Mouse (Mus musculus) embryo, embryonic 10 days (tissue): Measurements from ENCODE around the gene Gm13539.
A peak's percentile ranks its signal among the peaks of the same experiment; 100 is the strongest.

Experiments used
- DNase-seq: peaks from one replicate; pipeline ENCODE4 v3.0.0-alpha.2; 2015; ENCODE audit warnings: low spot score

Gene Gm13539

DNA sequence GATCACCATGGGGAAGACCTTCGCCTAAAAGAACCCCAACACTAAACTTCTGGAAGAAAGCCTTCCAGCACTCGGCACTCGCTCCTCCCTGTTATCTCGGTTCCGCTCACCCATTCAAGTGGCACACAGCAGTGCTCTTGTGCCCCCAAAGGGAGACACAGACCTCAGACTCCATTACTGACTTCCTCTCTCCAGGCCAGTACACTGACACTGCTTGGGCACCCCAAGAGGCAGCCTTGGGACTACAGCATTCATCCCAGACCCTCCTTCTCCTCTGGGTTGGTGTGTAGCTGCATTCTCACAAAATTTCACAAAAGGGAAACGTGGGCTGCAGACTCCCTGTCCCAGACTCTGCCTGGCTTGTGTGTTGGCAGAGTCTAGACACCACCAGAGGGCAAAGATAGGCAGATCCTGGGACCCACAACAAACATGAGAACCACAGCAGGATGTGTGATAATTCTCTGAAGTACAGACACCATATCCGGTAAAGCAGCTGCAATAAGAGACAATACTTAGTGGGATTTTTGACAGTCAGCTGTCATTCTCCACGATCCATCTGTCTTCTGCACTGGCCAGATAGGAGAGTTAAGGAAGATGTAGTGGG, 46.4 kb downstream of the Gm13539 start:
- no peak for DNase-seq

DNA sequence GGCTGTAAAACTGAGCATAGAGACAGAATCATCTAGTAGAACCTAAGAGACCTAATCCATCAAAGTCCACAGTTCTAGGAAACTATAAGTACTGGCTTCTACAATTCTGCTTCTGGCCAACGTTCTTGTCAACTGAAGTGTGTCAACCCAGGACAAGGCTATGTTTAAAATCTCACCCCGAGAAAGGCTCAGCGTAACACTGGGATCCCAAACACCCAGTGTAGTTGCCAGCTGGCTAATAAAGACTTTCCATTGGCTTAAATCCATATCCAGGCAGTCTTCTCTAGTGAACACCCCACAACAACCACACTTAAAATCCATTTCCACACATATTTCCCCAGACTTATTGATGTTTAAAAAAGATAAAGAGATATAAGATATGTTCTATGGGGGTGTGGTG, 48.7 kb downstream of the Gm13539 start:
- no peak for DNase-seq

DNA sequence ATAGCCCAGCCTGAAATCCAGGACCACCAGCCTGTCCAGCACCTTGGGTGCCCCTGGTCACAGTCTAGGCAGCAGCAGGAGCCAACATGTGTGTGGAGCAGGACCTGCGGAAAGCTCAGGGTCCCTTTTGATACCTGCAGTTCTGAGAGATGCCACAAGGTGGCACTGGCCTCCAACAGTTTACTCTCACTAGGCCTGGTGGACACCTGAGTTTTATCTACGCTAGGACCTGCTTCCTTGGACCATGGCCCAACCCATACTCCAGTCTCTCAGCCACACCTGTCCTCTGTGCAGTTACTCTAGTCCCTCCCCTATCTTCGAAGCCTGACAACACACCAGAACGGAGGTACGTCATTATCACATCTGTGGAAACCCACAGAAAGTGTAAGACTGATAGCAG, 54.2 kb downstream of the Gm13539 start:
- peak; percentile 78 for DNase-seq
